Mouse (Mus musculus) heart, adult 2 months (tissue): ENCODE data around the gene Evc. TPM values are rescaled to one million over a fixed set of nuclear protein-coding genes. Genes with fewer than 3 reads are reported as not detected.

Experiments used
- DNase-seq, 2 experiments: peaks; one replicate each; pipeline ENCODE4 v3.0.0; 2021
- H3K27ac ChIP-seq: fragments of 200-600 bp; 2 replicates; pipeline ENCODE4 v1.8.1; 2022
- H3K27me3 ChIP-seq: fragments of 200-500 bp; 2 replicates; pipeline ENCODE4 v1.6.1; 2012; ENCODE audit warnings: mild to moderate bottlenecking, low read length, inconsistent platforms, mixed read lengths; ENCODE audit not compliant: control insufficient read depth, insufficient read depth
- H3K36me3 ChIP-seq: fragments of 200-500 bp; 2 replicates; pipeline ENCODE4 v1.6.1; 2012; ENCODE audit warnings: low read length, inconsistent platforms; ENCODE audit not compliant: control insufficient read depth, insufficient read depth
- H3K4me1 ChIP-seq: fragments of 200-500 bp; 2 replicates; pipeline ENCODE4 v1.6.1; 2011; ENCODE audit warnings: low read length; ENCODE audit not compliant: control insufficient read depth, insufficient read depth
- H3K4me3 ChIP-seq: fragments of 200-600 bp; 2 replicates; pipeline ENCODE4 v1.8.1; 2022
- H3K79me2 ChIP-seq: fragments of 200-500 bp; replicated peaks from 2 replicates; pipeline ENCODE4 v1.6.1; 2012; ENCODE audit warnings: mild to moderate bottlenecking, inconsistent platforms, low read length, moderate library complexity, mixed read lengths; ENCODE audit not compliant: control insufficient read depth, insufficient read depth
- H3K9ac ChIP-seq: fragments of 200-500 bp; 2 replicates; pipeline ENCODE4 v1.6.1; 2012; ENCODE audit warnings: low read depth, mild to moderate bottlenecking, control low read depth, inconsistent platforms, low read length, mixed read lengths
- CTCF ChIP-seq: fragments of 200-600 bp; IDR thresholded peaks from 2 replicates; pipeline ENCODE4 v1.8.1; 2022; ENCODE audit warnings: antibody characterized with exemption, mild to moderate bottlenecking, moderate library complexity
- EP300 ChIP-seq: fragments of 200-500 bp; IDR thresholded peaks from 2 replicates; pipeline ENCODE4 v1.6.1; 2011; ENCODE audit warnings: low read depth, low read length, control low read depth; ENCODE audit not compliant: insufficient read depth
- POLR2A ChIP-seq: fragments of 200-500 bp; IDR thresholded peaks from 2 replicates; pipeline ENCODE4 v1.6.1; 2011; ENCODE audit warnings: mild to moderate bottlenecking, low read depth, low read length, control low read depth; ENCODE audit not compliant: insufficient read depth
- WGBS: fragments of 180-500 bp; shearing (Covaris S2); methylation state at CpG from one replicate; pipeline ENCODE4 v1.1.7; 2018; 5-methylcytosine and 5-hydroxymethylcytosine counted together
- intact Hi-C: fragments of 180-260 bp; cut with DNase I; formaldehyde crosslinking; loops from one replicate; pipeline ENCODE4 v1.15.1; 2025
- polyA plus RNA-seq: library from polyadenylated mRNA; depleted of rRNA; stranded (reverse); fragments of >200 nt; gene quantifications from 2 replicates; pipeline ENCODE4 v1.2.3, GENCODE M21; 2012
- total RNA-seq, 2 experiments: library from RNA; stranded (reverse); gene quantifications; 2 replicates each; pipeline ENCODE4 v1.2.3; 2021

Evc gene
- total and polyA plus RNA-seq, 3 experiments = 5.2 to 6.5 (median 5.8) TPM

GRCm38 (mm10) chr5:37363284-37363683 lies 26.6 kb upstream of the Evc start:
- no peak for TF ChIP-seq EP300
- TF ChIP-seq POLR2A = no peak
- no peak for TF ChIP-seq CTCF
- H3K36me3 ChIP-seq = no peaks in the 10 kb centered on the region
- no peak overlapping the region for H3K4me3 ChIP-seq
- H3K27me3 ChIP-seq = no peaks in the 10 kb centered on the region
- no peaks in the 10 kb centered on the region for H3K4me1 ChIP-seq
- no peak overlapping the region for H3K27ac ChIP-seq
- intact Hi-C loops = no loop called here
- no peak for DNase-seq
- H3K9ac ChIP-seq = no peak overlapping the region
- H3K79me2 ChIP-seq = no peaks in the 10 kb centered on the region
- WGBS = 80% methylated on average over 5 of the region's 5 CpGs

GRCm38 (mm10) chr5:37362618-37363017 lies 25.9 kb upstream of the Evc start:
- intact Hi-C loops = no loop called here

GRCm38 (mm10) chr5:37356027-37356426 lies 19.3 kb upstream of the Evc start:
- no peaks in the 10 kb centered on the region for H3K27me3 ChIP-seq
- no peak for DNase-seq
- H3K36me3 ChIP-seq = no peaks in the 10 kb centered on the region
- 87% methylated on average over 8 of the region's 8 CpGs for WGBS
- H3K9ac ChIP-seq = no peak overlapping the region
- H3K79me2 ChIP-seq = no peaks in the 10 kb centered on the region
- H3K4me3 ChIP-seq = no peak overlapping the region
- H3K27ac ChIP-seq = no peak overlapping the region
- no peak for TF ChIP-seq CTCF
- no peak for TF ChIP-seq POLR2A
- no peak for TF ChIP-seq EP300
- no peaks in the 10 kb centered on the region for H3K4me1 ChIP-seq
- intact Hi-C loops = no loop called here

More at GRCm38 (mm10) chr5:37362618-37363017, 25.9 kb upstream of the Evc start:
- Histone ChIP-seq H3K36me3 (no peaks in the 10 kb centered on the region), H3K79me2 (no peaks in the 10 kb centered on the region), H3K9ac (no peak overlapping the region), H3K27me3 (no peaks in the 10 kb centered on the region), H3K4me3 (no peak overlapping the region), H3K27ac (no peak overlapping the region), H3K4me1 (no peaks in the 10 kb centered on the region)
- no peak for TF ChIP-seq POLR2A
- no peak for TF ChIP-seq EP300
- TF ChIP-seq CTCF = no peak
- DNase-seq = no peak
- WGBS = 62% methylated on average over 4 of the region's 5 CpGs

GRCm38 (mm10) chr5:37354385-37354784 lies 17.7 kb upstream of the Evc start:
- Histone ChIP-seq H3K9ac (no peak overlapping the region), H3K4me3 (no peak overlapping the region), H3K36me3 (no peaks in the 10 kb centered on the region), H3K4me1 (no peaks in the 10 kb centered on the region), H3K27me3 (no peaks in the 10 kb centered on the region), H3K27ac (no peak overlapping the region), H3K79me2 (no peaks in the 10 kb centered on the region)
- intact Hi-C loops = loop anchor here (2.0 kb wide), 1 partner anchor 56 kb away; no protein-coding TSS in a partner anchor
- 76% methylated on average over 4 of the region's 4 CpGs for WGBS
- TF ChIP-seq EP300 (no peak), POLR2A (no peak), CTCF (peak; percentile 87)
- peak; percentile 32 to 56 for DNase-seq

GRCm38 (mm10) chr5:37351791-37352190 lies 15.1 kb upstream of the Evc start:
- H3K9ac ChIP-seq = no peak overlapping the region
- H3K79me2 ChIP-seq = no peaks in the 10 kb centered on the region
- DNase-seq = no peak
- H3K4me3 ChIP-seq = no peak overlapping the region
- H3K27me3 ChIP-seq = no peaks in the 10 kb centered on the region
- no peak overlapping the region for H3K27ac ChIP-seq
- no peak for TF ChIP-seq CTCF
- no peak for TF ChIP-seq POLR2A
- no peak for TF ChIP-seq EP300
- WGBS = 83% methylated on average over 2 of the region's 2 CpGs
- H3K36me3 ChIP-seq = no peaks in the 10 kb centered on the region
- intact Hi-C loops = no loop called here
- no peaks in the 10 kb centered on the region for H3K4me1 ChIP-seq

GRCm38 (mm10) chr5:37343962-37344361 lies 7.3 kb upstream of the Evc start:
- Histone ChIP-seq H3K4me3 (no peak overlapping the region), H3K27me3 (no peaks in the 10 kb centered on the region), H3K27ac (no peak overlapping the region), H3K4me1 (no peaks in the 10 kb centered on the region), H3K79me2 (no peaks in the 10 kb centered on the region), H3K36me3 (no peaks in the 10 kb centered on the region), H3K9ac (no peak overlapping the region)
- no peak for DNase-seq
- intact Hi-C loops = no loop called here
- TF ChIP-seq CTCF (no peak), POLR2A (no peak), EP300 (no peak)
- WGBS = 67% methylated on average over 2 of the region's 2 CpGs
